Mouse (Mus musculus): Measurements from ENCODE around the gene Pnrc2.

The Pnrc2 gene

GRCm38 (mm10) chr4:135824254-135824653 lies 49.4 kb downstream of the Pnrc2 start:
- DNase-seq (ENCODE audit: low spot score in 2 of 2) = no peak

GRCm38 (mm10) chr4:135823298-135823697 lies 50.4 kb downstream of the Pnrc2 start:
- peak in 1 of 2 experiments; percentile 27 for DNase-seq (ENCODE audit: low spot score in 2 of 2)

- no peak for DNase-seq (ENCODE audit: low spot score in 2 of 2)
These were observed 51.9 kb downstream of the Pnrc2 start for GRCm38 (mm10) chr4:135821772-135822171.

All from spleen, postnatal 36 days (tissue).